Mouse (Mus musculus): ENCODE measurements around the gene Lclat1. TPM values are rescaled to one million over a fixed set of nuclear protein-coding genes. Genes with fewer than 3 reads are reported as not detected.
A peak's percentile ranks its signal among the peaks of the same experiment; 100 is the strongest.

Gene Lclat1
- polyA plus RNA-seq, 1 experiment, result 9.2 TPM

- H3K27ac ChIP-seq (ENCODE audit: control insufficient read depth, insufficient read depth, low read depth, low read length), result no peak overlapping the region
- no peaks in the 10 kb centered on the region for H3K36me3 ChIP-seq (ENCODE audit: control insufficient read depth, insufficient read depth, low read length)
- H3K4me1 ChIP-seq (ENCODE audit: control insufficient read depth, insufficient read depth, low read length), result no peaks in the 10 kb centered on the region
- H3K27me3 ChIP-seq (ENCODE audit: control insufficient read depth, insufficient read depth, low read length), result no peaks in the 10 kb centered on the region
- no peak for TF ChIP-seq CTCF (IDR thresholded peaks at IDR 0.05; ENCODE audit: control insufficient read depth, insufficient read depth, insufficient replicate concordance, low read depth, low read length)
- TF ChIP-seq POLR2A (IDR thresholded peaks at IDR 0.05; ENCODE audit: control insufficient read depth, low read depth, low read length), result no peak
- H3K4me3 ChIP-seq (ENCODE audit: control insufficient read depth, low read depth, low read length), result no peak overlapping the region
Observed at GRCm38 (mm10) chr17:73229445-73230155, 121.8 kb downstream of the Lclat1 start.

GRCm38 (mm10) chr17:73230340-73230989 is 122.7 kb downstream of the Lclat1 start:
- H3K27me3 ChIP-seq (ENCODE audit: control insufficient read depth, insufficient read depth, low read length), result no peaks in the 10 kb centered on the region
- H3K4me1 ChIP-seq (ENCODE audit: control insufficient read depth, insufficient read depth, low read length), result no peaks in the 10 kb centered on the region
- H3K27ac ChIP-seq (ENCODE audit: control insufficient read depth, insufficient read depth, low read depth, low read length), result no peak overlapping the region
- no peaks in the 10 kb centered on the region for H3K36me3 ChIP-seq (ENCODE audit: control insufficient read depth, insufficient read depth, low read length)
- no peak for TF ChIP-seq POLR2A (IDR thresholded peaks at IDR 0.05; ENCODE audit: control insufficient read depth, low read depth, low read length)
- TF ChIP-seq CTCF (IDR thresholded peaks at IDR 0.05; ENCODE audit: control insufficient read depth, insufficient read depth, insufficient replicate concordance, low read depth, low read length), result no peak
- no peak overlapping the region for H3K4me3 ChIP-seq (ENCODE audit: control insufficient read depth, low read depth, low read length)

- no peak overlapping the region for H3K4me3 ChIP-seq (ENCODE audit: control insufficient read depth, low read depth, low read length)
Observed at GRCm38 (mm10) chr17:73231337-73231736, 123.6 kb downstream of the Lclat1 start.

GRCm38 (mm10) chr17:73232593-73232992 is 124.8 kb downstream of the Lclat1 start:
- Histone ChIP-seq H3K36me3 (ENCODE audit: control insufficient read depth, insufficient read depth, low read length) (no peaks in the 10 kb centered on the region), H3K4me3 (ENCODE audit: control insufficient read depth, low read depth, low read length) (no peak overlapping the region), H3K27ac (ENCODE audit: control insufficient read depth, insufficient read depth, low read depth, low read length) (no peak overlapping the region), H3K4me1 (ENCODE audit: control insufficient read depth, insufficient read depth, low read length) (no peaks in the 10 kb centered on the region), H3K27me3 (ENCODE audit: control insufficient read depth, insufficient read depth, low read length) (no peaks in the 10 kb centered on the region)
- no peak for TF ChIP-seq POLR2A (IDR thresholded peaks at IDR 0.05; ENCODE audit: control insufficient read depth, low read depth, low read length)
- TF ChIP-seq CTCF (IDR thresholded peaks at IDR 0.05; ENCODE audit: control insufficient read depth, insufficient read depth, insufficient replicate concordance, low read depth, low read length), result no peak

More at GRCm38 (mm10) chr17:73231337-73231736, 123.6 kb downstream of the Lclat1 start:
- H3K36me3 ChIP-seq (ENCODE audit: control insufficient read depth, insufficient read depth, low read length), result no peaks in the 10 kb centered on the region
- H3K27me3 ChIP-seq (ENCODE audit: control insufficient read depth, insufficient read depth, low read length), result no peaks in the 10 kb centered on the region
- H3K27ac ChIP-seq (ENCODE audit: control insufficient read depth, insufficient read depth, low read depth, low read length), result no peak overlapping the region
- H3K4me1 ChIP-seq (ENCODE audit: control insufficient read depth, insufficient read depth, low read length), result no peaks in the 10 kb centered on the region
- TF ChIP-seq CTCF (IDR thresholded peaks at IDR 0.05; ENCODE audit: control insufficient read depth, insufficient read depth, insufficient replicate concordance, low read depth, low read length) (no peak), POLR2A (IDR thresholded peaks at IDR 0.05; ENCODE audit: control insufficient read depth, low read depth, low read length) (no peak)

- no peaks in the 10 kb centered on the region for H3K36me3 ChIP-seq (ENCODE audit: control insufficient read depth, insufficient read depth, low read length)
- H3K4me3 ChIP-seq (ENCODE audit: control insufficient read depth, low read depth, low read length), result no peak overlapping the region
- TF ChIP-seq POLR2A (IDR thresholded peaks at IDR 0.05; ENCODE audit: control insufficient read depth, low read depth, low read length) (no peak), CTCF (IDR thresholded peaks at IDR 0.05; ENCODE audit: control insufficient read depth, insufficient read depth, insufficient replicate concordance, low read depth, low read length) (no peak)
- H3K27ac ChIP-seq (ENCODE audit: control insufficient read depth, insufficient read depth, low read depth, low read length), result no peak overlapping the region
- H3K4me1 ChIP-seq (ENCODE audit: control insufficient read depth, insufficient read depth, low read length), result no peaks in the 10 kb centered on the region
- H3K27me3 ChIP-seq (ENCODE audit: control insufficient read depth, insufficient read depth, low read length), result no peaks in the 10 kb centered on the region
Observed at GRCm38 (mm10) chr17:73233975-73234374, 126.2 kb downstream of the Lclat1 start.

GRCm38 (mm10) chr17:73237178-73237853 is 129.5 kb downstream of the Lclat1 start:
- H3K4me3 ChIP-seq (ENCODE audit: control insufficient read depth, low read depth, low read length), result no peak overlapping the region
- H3K4me1 ChIP-seq (ENCODE audit: control insufficient read depth, insufficient read depth, low read length), result no peaks in the 10 kb centered on the region
- no peak for TF ChIP-seq POLR2A (IDR thresholded peaks at IDR 0.05; ENCODE audit: control insufficient read depth, low read depth, low read length)
- no peak for TF ChIP-seq CTCF (IDR thresholded peaks at IDR 0.05; ENCODE audit: control insufficient read depth, insufficient read depth, insufficient replicate concordance, low read depth, low read length)
- H3K27ac ChIP-seq (ENCODE audit: control insufficient read depth, insufficient read depth, low read depth, low read length), result no peak overlapping the region
- H3K36me3 ChIP-seq (ENCODE audit: control insufficient read depth, insufficient read depth, low read length), result no peaks in the 10 kb centered on the region
- no peaks in the 10 kb centered on the region for H3K27me3 ChIP-seq (ENCODE audit: control insufficient read depth, insufficient read depth, low read length)

GRCm38 (mm10) chr17:73238501-73238900 is 130.7 kb downstream of the Lclat1 start:
- Histone ChIP-seq H3K4me1 (ENCODE audit: control insufficient read depth, insufficient read depth, low read length) (no peaks in the 10 kb centered on the region), H3K4me3 (ENCODE audit: control insufficient read depth, low read depth, low read length) (no peak overlapping the region), H3K36me3 (ENCODE audit: control insufficient read depth, insufficient read depth, low read length) (no peaks in the 10 kb centered on the region), H3K27ac (ENCODE audit: control insufficient read depth, insufficient read depth, low read depth, low read length) (peak overlapping the region; percentile 44), H3K27me3 (ENCODE audit: control insufficient read depth, insufficient read depth, low read length) (no peaks in the 10 kb centered on the region)
- no peak for TF ChIP-seq POLR2A (IDR thresholded peaks at IDR 0.05; ENCODE audit: control insufficient read depth, low read depth, low read length)
- no peak for TF ChIP-seq CTCF (IDR thresholded peaks at IDR 0.05; ENCODE audit: control insufficient read depth, insufficient read depth, insufficient replicate concordance, low read depth, low read length)

All from testis, adult 2 months (tissue).